Mouse (Mus musculus) right cerebral cortex, postnatal 36 days (tissue): ENCODE results near the gene Tnik.

Experiments
- DNase-seq, 2 experiments: peaks; one replicate each; pipeline ENCODE4 v3.0.0; 2022; ENCODE audit warnings: low spot score in 2 of 2, mixed read lengths in 1 of 2

Gene Tnik

GRCm38 (mm10) chr3:28713913-28714698, 451.1 kb downstream of the Tnik start:
- DNase-seq, result no peak

GRCm38 (mm10) chr3:28718521-28718920, 455.5 kb downstream of the Tnik start:
- DNase-seq, result no peak

- DNase-seq, result no peak
Observed at GRCm38 (mm10) chr3:28721218-28721617, 458.2 kb downstream of the Tnik start.

GRCm38 (mm10) chr3:28721838-28722237, 458.8 kb downstream of the Tnik start:
- DNase-seq, result no peak

GRCm38 (mm10) chr3:28722531-28722930, 459.5 kb downstream of the Tnik start:
- DNase-seq, result no peak

- DNase-seq, result no peak
Observed at GRCm38 (mm10) chr3:28723534-28723933, 460.5 kb downstream of the Tnik start.

GRCm38 (mm10) chr3:28725203-28725602, 462.2 kb downstream of the Tnik start:
- DNase-seq, result no peak
